In the genomic region with DNA sequence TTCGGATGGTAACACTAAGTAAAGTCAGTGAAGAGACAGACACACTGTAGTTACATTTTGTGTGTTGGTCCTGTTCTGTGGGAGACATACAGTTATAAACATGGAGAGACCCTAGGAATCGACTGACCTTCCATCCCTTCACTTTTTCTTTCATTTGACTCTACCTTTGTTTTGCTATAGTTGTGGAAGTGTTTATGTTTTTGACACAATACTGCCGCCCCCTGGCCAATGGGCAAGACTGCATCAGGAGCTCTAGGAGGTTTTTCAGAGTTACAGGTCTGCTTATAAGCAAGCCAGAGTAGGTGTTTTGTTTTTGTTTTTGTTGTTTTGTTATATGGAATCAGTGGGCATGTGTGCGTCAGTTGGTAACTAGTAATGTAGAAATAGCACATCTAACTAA, we compare ENCODE assay signal across 9 mouse cellular contexts.
DNase-seq lines count a peak whose midpoint lies in the region; ATAC-seq and TF ChIP-seq lines count a peak whose summit lies in the region.
"Had no signal": no experiment of that assay in that cellular context is flagged by ENCODE, and none has a peak within 500 bp of the region (broad histone marks: within the 10 kb centered on the region; RNA-seq: fewer than 3 reads in every experiment).

No protein-coding gene starts in this region.

- H3K27ac ChIP-seq in heart, embryonic 11.5 days (ENCODE audit: low read depth, low read length): no peak overlapping the region
- no peak overlapping the region for H3K27ac ChIP-seq in ES-E14 (ENCODE audit: insufficient read depth, low read depth, low read length, poor library complexity, severe bottlenecking)
- H3K27ac ChIP-seq: macrophage had no signal

- peaks cover 22% of the 10 kb centered on the region for H3K4me1 ChIP-seq in heart, embryonic 11.5 days (ENCODE audit: control insufficient read depth, insufficient read depth, low read length)
- peaks cover 3 to 6% of the 10 kb centered on the region in 2 experiments; a peak in 2 of 4 replicates for H3K4me1 ChIP-seq in ES-E14 (ENCODE audit: control insufficient read depth in 2 of 2, insufficient read depth in 2 of 2, low read length in 2 of 2, poor library complexity in 1 of 2)

- in situ Hi-C loops in ES-E14 (cut with MboI; ENCODE audit: low sequenced_read_pairs in 2 of 2, unreplicated experiment in 2 of 2): loop anchor here in 1 of 2 experiments (10.0 kb wide), 1 partner anchor 121 kb away; no protein-coding TSS in a partner anchor

- no peaks in the 10 kb centered on the region; the same call in 1 of the 2 replicates for H3K36me3 ChIP-seq in heart, embryonic 11.5 days (ENCODE audit: control insufficient read depth, insufficient read depth, low read length)
- no peaks in the 10 kb centered on the region; the same call in 1 of the 2 replicates for H3K36me3 ChIP-seq in ES-E14 (ENCODE audit: control insufficient read depth, insufficient read depth, low read length, poor library complexity, severe bottlenecking)

- H3K27me3 ChIP-seq in heart, embryonic 11.5 days (ENCODE audit: control insufficient read depth, insufficient read depth, low read length): no peaks in the 10 kb centered on the region

- H3K9ac ChIP-seq in heart, embryonic 11.5 days (ENCODE audit: low read depth, low read length): no peak overlapping the region
- H3K9ac ChIP-seq in ES-E14 (ENCODE audit: insufficient read depth, low read depth, low read length, poor library complexity, severe bottlenecking): no peak overlapping the region

- H3K4me3 ChIP-seq in heart, embryonic 11.5 days (ENCODE audit: low read depth, low read length): no peak overlapping the region
- H3K4me3 ChIP-seq in ES-E14 (ENCODE audit: insufficient read depth in 1 of 2, low read depth in 1 of 2, low read length in 2 of 2, poor library complexity in 1 of 2, severe bottlenecking in 1 of 2): no peak overlapping the region

- 44% methylated on average over 4 of the region's 4 CpGs for WGBS in heart, embryonic 11.5 days (ENCODE audit: insufficient replicate concordance)

- peak; percentile 66 to 86 for DNase-seq in heart, adult 18-20 months
- DNase-seq in ES-E14 (ENCODE audit: low read depth, low spot score): peak; percentile 63
- DNase-seq in cerebellum, adult 18-20 months: peak; percentile 73 to 84
- peak; percentile 43 to 49 for DNase-seq in gastrocnemius, postnatal 36 days
- DNase-seq in layer of hippocampus, postnatal 10 days (ENCODE audit: low spot score in 2 of 2): peak; percentile 71 to 79
- peak; percentile 60 to 82 for DNase-seq in spleen, postnatal 4 days (ENCODE audit: low spot score in 2 of 2)

- intact Hi-C loops in gastrocnemius, postnatal 36 days (cut with DNase I): loop anchor here (2.0 kb wide), 2 partner anchors 117 to 209 kb away; no protein-coding TSS in a partner anchor

- H3K4me2 ChIP-seq in heart, embryonic 11.5 days: no peak overlapping the region

- H3K9me3 ChIP-seq in heart, embryonic 11.5 days (replicated peaks; ENCODE audit: control insufficient read depth, low read length): no peaks in the 10 kb centered on the region
- H3K9me3 ChIP-seq in ES-E14 (ENCODE audit: control insufficient read depth, insufficient read depth, low read depth, low read length): no peaks in the 10 kb centered on the region

- ATAC-seq in heart, embryonic 11.5 days (replicated peaks; ENCODE audit: insufficient number of reproducible peaks, low FRiP score, low TSS enrichment): no peak
- ATAC-seq in megakaryocyte, adult 5-6 weeks (ENCODE audit: poor library complexity, severe bottlenecking): peak; percentile 89

TF ChIP-seq in ES-E14, 5 proteins besides CTCF, POLR2A, EP300 and RAD21:
- TF ChIP-seq HCFC1 (IDR thresholded peaks at IDR 0.05; ENCODE audit: borderline replicate concordance, insufficient read depth, low read length) (no peak), MAFK (IDR thresholded peaks at IDR 0.05; ENCODE audit: insufficient read depth, low read depth, low read length) (no peak), ZC3H11A (IDR thresholded peaks at IDR 0.05; ENCODE audit: borderline replicate concordance, low read depth, low read length) (peak; percentile 73)
TF ChIP-seq in ES-E14: peak in this region for 1.
